Mouse (Mus musculus): ENCODE data around the gene Htra1.

Gene Htra1

GRCm38 (mm10) chr7:130935793-130936471 is at the start of gene Htra1:
TSS of gene Htra1 (plus strand) at chr7:130936111.
- peak; percentile 14 to 33 for DNase-seq

- no peak for DNase-seq
Observed at GRCm38 (mm10) chr7:130886246-130886645, 49.7 kb upstream of the Htra1 start.

GRCm38 (mm10) chr7:130887946-130888345 is 48.0 kb upstream of the Htra1 start:
- no peak for DNase-seq

- no peak for DNase-seq
Observed at GRCm38 (mm10) chr7:130890871-130891270, 45.0 kb upstream of the Htra1 start.

- DNase-seq = peak; percentile 36 to 37
Observed at GRCm38 (mm10) chr7:130892973-130893372, 42.9 kb upstream of the Htra1 start.

- no peak for DNase-seq
Observed at GRCm38 (mm10) chr7:130894931-130895617, 40.8 kb upstream of the Htra1 start.

GRCm38 (mm10) chr7:130895618-130895945 is 40.3 kb upstream of the Htra1 start:
- no peak for DNase-seq

GRCm38 (mm10) chr7:130896064-130896463 is 39.8 kb upstream of the Htra1 start:
- DNase-seq = no peak

- no peak for DNase-seq
Observed at GRCm38 (mm10) chr7:130897201-130897600, 38.7 kb upstream of the Htra1 start.

- no peak for DNase-seq
Observed at GRCm38 (mm10) chr7:130898373-130898772, 37.5 kb upstream of the Htra1 start.

- DNase-seq = no peak
Observed at GRCm38 (mm10) chr7:130900233-130900848, 35.6 kb upstream of the Htra1 start.

- no peak for DNase-seq
Observed at GRCm38 (mm10) chr7:130902929-130903328, 33.0 kb upstream of the Htra1 start.

GRCm38 (mm10) chr7:130903505-130904074 is 32.3 kb upstream of the Htra1 start:
- DNase-seq = peak; percentile 57 to 59

GRCm38 (mm10) chr7:130904571-130905365 is 31.1 kb upstream of the Htra1 start:
- no peak for DNase-seq

- no peak for DNase-seq
Observed at GRCm38 (mm10) chr7:130910841-130911240, 25.1 kb upstream of the Htra1 start.

- DNase-seq = no peak
Observed at GRCm38 (mm10) chr7:130914693-130915363, 21.1 kb upstream of the Htra1 start.

- DNase-seq = no peak
Observed at GRCm38 (mm10) chr7:130918260-130918659, 17.7 kb upstream of the Htra1 start.

- no peak for DNase-seq
Observed at GRCm38 (mm10) chr7:130922981-130923731, 12.8 kb upstream of the Htra1 start.

GRCm38 (mm10) chr7:130930401-130930800 is 5.5 kb upstream of the Htra1 start:
- DNase-seq = no peak

GRCm38 (mm10) chr7:130932921-130933320 is 3.0 kb upstream of the Htra1 start:
- no peak for DNase-seq

- DNase-seq = no peak
Observed at GRCm38 (mm10) chr7:130934654-130935053, 1.3 kb upstream of the Htra1 start.

- no peak for DNase-seq
Observed at GRCm38 (mm10) chr7:130935421-130935792, 504 bp upstream of the Htra1 start.

All from thymus, postnatal 36 days (tissue).